ENCODE assay signal across 13 mouse cellular contexts in genomic region chr2:85281023-85281422, GRCm38 (mm10). TPM values are rescaled to one million over a fixed set of nuclear protein-coding genes. Genes with fewer than 3 reads are reported as not detected.
DNase-seq lines count a peak whose midpoint lies in the region; ATAC-seq and TF ChIP-seq lines count a peak whose summit lies in the region.
"Had no signal": no experiment of that assay in that cellular context is flagged by ENCODE, and none has a peak within 500 bp of the region (broad histone marks: within the 10 kb centered on the region; RNA-seq: fewer than 3 reads in every experiment).

No protein-coding gene starts in this region.

- H3K27ac ChIP-seq in gastrocnemius, adult 2 months = peak overlapping the region; percentile 59; the same call in 1 of the 2 replicates
- no peak overlapping the region for H3K27ac ChIP-seq in intestine, postnatal 0 days (ENCODE audit: low read depth, low read length)
- H3K27ac ChIP-seq: left cerebral cortex, adult 2 months had no signal

- 56% methylated on average over 4 of the region's 4 CpGs for WGBS in intestine, postnatal 0 days

- no peak for TF ChIP-seq CTCF in gastrocnemius, adult 2 months (IDR thresholded peaks at IDR 0.05)
- TF ChIP-seq CTCF in intestine, postnatal 0 days (IDR thresholded peaks at IDR 0.05; ENCODE audit: low read depth) = no peak

- H3K4me2 ChIP-seq in intestine, postnatal 0 days (replicated peaks; ENCODE audit: low read depth) = no peak overlapping the region

- H3K4me1 ChIP-seq in intestine, postnatal 0 days (replicated peaks; ENCODE audit: control insufficient read depth, insufficient read depth, low read length) = no peaks in the 10 kb centered on the region; the same call in 1 of the 2 replicates

- ATAC-seq in intestine, postnatal 0 days = no peak
- ATAC-seq: Patski had no signal

- no peaks in the 10 kb centered on the region for H3K36me3 ChIP-seq in intestine, postnatal 0 days (ENCODE audit: control insufficient read depth, insufficient read depth)

- H3K4me3 ChIP-seq in gastrocnemius, adult 2 months = no peak overlapping the region
- H3K4me3 ChIP-seq in intestine, postnatal 0 days (ENCODE audit: low read depth, low read length) = no peak overlapping the region
- H3K4me3 ChIP-seq: erythroblast, embryonic 14.5 days; left cerebral cortex, adult 2 months had no signal

- no peak for DNase-seq in gastrocnemius, adult 2 months
- no peak for DNase-seq in gastrocnemius, postnatal 14 days
- peak; percentile 8 for DNase-seq in retina, postnatal 1 day
- DNase-seq in retina, embryonic 14.5 days (ENCODE audit: low spot score) = no peak
- peak; percentile 2 for DNase-seq in kidney, postnatal 14 days
- DNase-seq in T-cell, adult 2 months (ENCODE audit: low spot score) = no peak
- DNase-seq in cerebellum, postnatal 25 days = no peak

- H3K9me3 ChIP-seq in intestine, postnatal 0 days (ENCODE audit: control insufficient read depth) = no peaks in the 10 kb centered on the region

- intact Hi-C loops in gastrocnemius, adult 2 months (cut with DNase I) = no loop called here
- intact Hi-C loops in gastrocnemius, postnatal 14 days (cut with DNase I; ENCODE audit: low total_unique reads) = no loop called here

- no peaks in the 10 kb centered on the region for H3K27me3 ChIP-seq in intestine, postnatal 0 days (replicated peaks; ENCODE audit: control insufficient read depth, insufficient read depth, low read length)

- no peak overlapping the region for H3K9ac ChIP-seq in intestine, postnatal 0 days (ENCODE audit: low read depth, low read length)

RNA-seq across cellular contexts. Expression of gene Olfr987, which starts 58.1 kb away (rescaled TPM):
- total RNA-seq in gastrocnemius, adult 2 months (2021) = not detected
- total RNA-seq in gastrocnemius, postnatal 14 days (2021) = not detected
- not detected in 2 replicates for polyA plus RNA-seq in intestine, postnatal 0 days (2015; fragmentation: Nextera tagmentation; extraction: Ambion mirVana)
- total RNA-seq: gastrocnemius, postnatal 36 days; left cerebral cortex, adult 2 months had no signal
- polyA plus RNA-seq: erythroblast, embryonic 14.5 days; intestine, embryonic 14.5 days; Patski had no signal

Comparison
In these comparisons a context has a peak if more than half of its experiments do, and no peak if none do; other contexts are left out.
1. DNase-seq: peak in retina, postnatal 1 day (single experiment) and kidney, postnatal 14 days (single experiment); none in gastrocnemius, adult 2 months (single experiment), gastrocnemius, postnatal 14 days (single experiment), retina, embryonic 14.5 days (single experiment), T-cell, adult 2 months (single experiment) and cerebellum, postnatal 25 days (0 of 2).